ENCODE assay signal across 7 mouse cellular contexts in the genomic region with DNA sequence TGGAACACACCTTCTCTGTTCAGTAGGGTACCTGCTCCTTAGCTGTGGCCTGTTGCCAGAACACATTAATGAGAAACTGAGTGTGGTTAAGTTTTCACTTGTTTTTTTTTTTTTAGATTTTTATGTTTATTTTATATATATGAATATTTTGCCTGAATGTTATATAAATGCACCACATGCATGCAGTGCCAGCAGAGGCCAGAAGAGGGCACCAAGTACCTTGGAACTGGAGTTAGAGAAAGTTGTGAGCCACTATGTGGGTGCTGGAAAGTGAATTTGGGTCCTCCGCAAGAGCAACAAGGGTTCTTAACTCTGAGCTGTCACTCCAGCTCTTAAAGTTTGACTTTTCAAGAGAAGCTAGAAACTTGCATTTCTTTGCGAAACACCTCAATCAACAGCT. TPM values are rescaled to one million over a fixed set of nuclear protein-coding genes. Genes with fewer than 3 reads are reported as not detected.
DNase-seq lines count a peak whose midpoint lies in the region.

No protein-coding gene starts in this region.

- DNase-seq in layer of hippocampus, adult 11-12 months (ENCODE audit: low spot score): peak; percentile 35
- no peak for DNase-seq in layer of hippocampus, postnatal 36 days
- peak; percentile 57 for DNase-seq in NIH3T3 (ENCODE audit: low read depth)
- peak; percentile 26 for DNase-seq in c-Kit-positive CD71-positive TER-119-positive erythroid progenitor cells, embryonic 14.5 days (ENCODE audit: low spot score)
- DNase-seq in kidney, adult 8-10 months: peak; percentile 23 to 42
- DNase-seq in lung, postnatal 25 days (ENCODE audit: low spot score): peak; percentile 8
- peak; percentile 39 for DNase-seq in thymus, postnatal 14 days

RNA-seq across cellular contexts. Expression of a gene that starts 20.9 kb away (rescaled TPM):
- total RNA-seq in layer of hippocampus, postnatal 36 days (2021): 10 to 100 TPM; 55.4 to 58.0 TPM

RNA-seq across cellular contexts. Expression of a gene that starts 30.2 kb away (rescaled TPM):
- total RNA-seq in layer of hippocampus, postnatal 36 days (2021): not detected

RNA-seq across cellular contexts. Expression of a gene that starts 49.8 kb away (rescaled TPM):
- 10 to 100 TPM; 20.9 to 21.6 TPM for total RNA-seq in layer of hippocampus, postnatal 36 days (2021)

RNA-seq across cellular contexts. Expression of a gene that starts 50.7 kb away (rescaled TPM):
- total RNA-seq in layer of hippocampus, postnatal 36 days (2021): 1 to 10 TPM; 4.6 to 6.0 TPM

Comparison
In these comparisons a context has a peak if more than half of its experiments do, and no peak if none do; other contexts are left out.
1. DNase-seq: peak in layer of hippocampus, adult 11-12 months (single experiment), NIH3T3 (single experiment), c-Kit-positive CD71-positive TER-119-positive erythroid progenitor cells, embryonic 14.5 days (single experiment), kidney, adult 8-10 months (2 of 2), lung, postnatal 25 days (single experiment) and thymus, postnatal 14 days (single experiment); none in layer of hippocampus, postnatal 36 days (0 of 2).